Mouse (Mus musculus): Measurements from ENCODE around the gene 1700069L16Rik. TPM values are rescaled to one million over a fixed set of nuclear protein-coding genes. Genes with fewer than 3 reads are reported as not detected.

The 1700069L16Rik gene
- polyA plus RNA-seq, 2 experiments = not detected

DNA sequence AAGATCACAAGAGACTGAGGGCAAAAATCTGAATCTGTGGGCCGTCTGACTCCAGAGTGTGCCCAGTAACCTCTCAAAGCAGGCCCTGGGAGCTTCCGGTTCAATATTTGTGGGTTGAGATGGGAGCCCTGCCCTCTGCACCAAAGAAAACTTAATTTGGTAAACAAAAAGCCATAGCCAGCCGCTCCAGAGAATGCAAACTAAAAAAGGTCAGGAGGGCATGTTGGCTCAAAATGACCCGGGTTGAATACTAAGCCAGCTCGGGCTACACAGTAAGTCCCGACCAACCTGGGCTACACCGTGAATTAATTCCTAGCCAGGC is 10.4 kb upstream of the 1700069L16Rik start:
- no peaks in the 10 kb centered on the region for H3K9me3 ChIP-seq (ENCODE audit: control insufficient read depth, low read length)
- H3K4me1 ChIP-seq (replicated peaks; ENCODE audit: control insufficient read depth in 2 of 2, insufficient read depth in 2 of 2, low read length in 1 of 2) = peaks cover 7 to 13% of the 10 kb centered on the region in 2 experiments
- DNase-seq (ENCODE audit: low read depth in 3 of 3, low spot score in 3 of 3) (peak in 2 of 3 experiments; percentile 6 to 13), ATAC-seq (ENCODE audit: insufficient read depth) (no peak)
- no peak for TF ChIP-seq CTCF (IDR thresholded peaks at IDR 0.05; ENCODE audit: low read depth)
- TF ChIP-seq EP300 (IDR thresholded peaks at IDR 0.05; ENCODE audit: low read depth) = no peak
- peaks cover 3% of the 10 kb centered on the region for H3K36me3 ChIP-seq (replicated peaks; ENCODE audit: control insufficient read depth, insufficient read depth, low read depth)
- no peaks in the 10 kb centered on the region for H3K27me3 ChIP-seq (ENCODE audit: control insufficient read depth, insufficient read depth, low read length)
- H3K4me2 ChIP-seq (ENCODE audit: low read depth) = peak overlapping the region; percentile 79
- peak overlapping the region; percentile 72 to 77 for H3K4me3 ChIP-seq (ENCODE audit: insufficient read depth in 1 of 2, low read depth in 2 of 2, low read length in 2 of 2)
- H3K27ac ChIP-seq = peak overlapping the region; percentile 74
- 38% methylated on average over 7 of the region's 7 CpGs for WGBS (ENCODE audit: insufficient replicate concordance)
- H3K9ac ChIP-seq (replicated peaks) = peak overlapping the region; percentile 61

GRCm38 (mm10) chr5:113734376-113734775 is 9.8 kb upstream of the 1700069L16Rik start:
- H3K4me3 ChIP-seq (ENCODE audit: insufficient read depth in 1 of 2, low read depth in 2 of 2, low read length in 2 of 2) = no peak overlapping the region
- H3K36me3 ChIP-seq (replicated peaks; ENCODE audit: control insufficient read depth, insufficient read depth, low read depth) = no peaks in the 10 kb centered on the region; the same call in 1 of the 2 replicates
- DNase-seq (ENCODE audit: low read depth in 3 of 3, low spot score in 3 of 3) = no peak
- H3K27me3 ChIP-seq (ENCODE audit: control insufficient read depth, insufficient read depth, low read length) = no peaks in the 10 kb centered on the region
- H3K4me1 ChIP-seq (replicated peaks; ENCODE audit: control insufficient read depth in 2 of 2, insufficient read depth in 2 of 2, low read length in 1 of 2) = peaks cover 7 to 13% of the 10 kb centered on the region in 2 experiments
- H3K27ac ChIP-seq = peak overlapping the region; percentile 74
- H3K9ac ChIP-seq (replicated peaks) = no peak overlapping the region
- TF ChIP-seq EP300 (IDR thresholded peaks at IDR 0.05; ENCODE audit: low read depth) = no peak
- no peak for TF ChIP-seq CTCF (IDR thresholded peaks at IDR 0.05; ENCODE audit: low read depth)
- H3K9me3 ChIP-seq (ENCODE audit: control insufficient read depth, low read length) = no peaks in the 10 kb centered on the region
- 69% methylated on average over 5 of the region's 5 CpGs for WGBS (ENCODE audit: insufficient replicate concordance)
- no peak for ATAC-seq (ENCODE audit: insufficient read depth)
- H3K4me2 ChIP-seq (ENCODE audit: low read depth) = peak overlapping the region; percentile 79; the same call in 1 of the 2 replicates

DNA sequence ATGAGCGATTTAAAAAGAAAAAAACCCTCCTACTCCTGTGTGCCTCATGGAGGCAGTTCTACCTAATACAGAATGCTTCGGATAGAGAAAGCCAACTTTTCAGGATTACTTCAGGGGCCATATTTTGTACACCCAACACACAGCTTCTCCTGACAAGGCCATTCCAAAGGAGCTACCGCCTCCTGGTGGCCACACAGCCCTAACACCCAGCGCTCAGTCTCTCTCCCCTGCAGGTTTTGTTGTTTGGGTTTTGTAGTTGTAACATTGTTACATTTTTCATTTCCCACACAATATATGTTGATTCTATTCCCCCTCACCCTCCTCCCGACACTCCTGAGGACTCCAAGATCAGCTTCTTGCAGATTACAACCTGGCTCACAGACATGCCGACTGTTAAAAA is 7.6 kb upstream of the 1700069L16Rik start:
- Histone ChIP-seq H3K4me3 (ENCODE audit: insufficient read depth in 1 of 2, low read depth in 2 of 2, low read length in 2 of 2) (no peak overlapping the region), H3K27me3 (ENCODE audit: control insufficient read depth, insufficient read depth, low read length) (no peaks in the 10 kb centered on the region), H3K9ac (replicated peaks) (no peak overlapping the region), H3K36me3 (replicated peaks; ENCODE audit: control insufficient read depth, insufficient read depth, low read depth) (no peaks in the 10 kb centered on the region), H3K4me1 (replicated peaks; ENCODE audit: control insufficient read depth in 2 of 2, insufficient read depth in 2 of 2, low read length in 1 of 2) (peaks cover 7 to 13% of the 10 kb centered on the region in 2 experiments), H3K27ac (no peak overlapping the region), H3K9me3 (ENCODE audit: control insufficient read depth, low read length) (no peaks in the 10 kb centered on the region), H3K4me2 (ENCODE audit: low read depth) (no peak overlapping the region)
- DNase-seq (ENCODE audit: low read depth in 3 of 3, low spot score in 3 of 3) (no peak), ATAC-seq (ENCODE audit: insufficient read depth) (no peak)
- TF ChIP-seq CTCF (IDR thresholded peaks at IDR 0.05; ENCODE audit: low read depth) (peak; percentile 83), EP300 (IDR thresholded peaks at IDR 0.05; ENCODE audit: low read depth) (no peak)
- WGBS (ENCODE audit: insufficient replicate concordance) = 19% methylated on average over 6 of the region's 6 CpGs

DNA sequence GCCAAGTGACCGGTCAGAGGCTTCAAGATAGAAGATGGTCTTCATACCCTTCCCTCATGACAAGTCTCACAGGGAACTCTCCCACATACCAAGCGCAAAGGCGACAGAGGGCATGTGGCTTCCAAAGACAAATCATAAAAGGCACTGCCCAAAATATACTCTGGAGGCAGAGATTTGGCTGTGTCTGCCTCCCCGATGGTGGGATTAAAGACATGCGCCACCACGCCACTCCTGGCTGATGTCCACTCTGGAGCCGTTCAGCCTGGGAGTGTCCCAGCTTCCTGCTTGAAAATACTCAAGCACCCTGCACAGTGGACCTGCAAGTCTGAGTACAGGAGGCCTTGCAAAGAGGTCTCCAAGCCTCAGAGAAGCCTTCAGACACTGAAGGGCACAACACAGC is 6.6 kb upstream of the 1700069L16Rik start:
- Histone ChIP-seq H3K27ac (no peak overlapping the region), H3K9me3 (ENCODE audit: control insufficient read depth, low read length) (no peaks in the 10 kb centered on the region), H3K36me3 (replicated peaks; ENCODE audit: control insufficient read depth, insufficient read depth, low read depth) (no peaks in the 10 kb centered on the region), H3K27me3 (ENCODE audit: control insufficient read depth, insufficient read depth, low read length) (no peaks in the 10 kb centered on the region), H3K4me1 (replicated peaks; ENCODE audit: control insufficient read depth in 2 of 2, insufficient read depth in 2 of 2, low read length in 1 of 2) (peaks cover 5 to 8% of the 10 kb centered on the region in 2 experiments), H3K4me2 (ENCODE audit: low read depth) (no peak overlapping the region), H3K4me3 (ENCODE audit: insufficient read depth in 1 of 2, low read depth in 2 of 2, low read length in 2 of 2) (no peak overlapping the region), H3K9ac (replicated peaks) (no peak overlapping the region)
- ATAC-seq (ENCODE audit: insufficient read depth) (no peak), DNase-seq (ENCODE audit: low read depth in 3 of 3, low spot score in 3 of 3) (no peak)
- TF ChIP-seq CTCF (IDR thresholded peaks at IDR 0.05; ENCODE audit: low read depth) (no peak), EP300 (IDR thresholded peaks at IDR 0.05; ENCODE audit: low read depth) (no peak)
- 71% methylated on average over 7 of the region's 7 CpGs for WGBS (ENCODE audit: insufficient replicate concordance)

- ATAC-seq (ENCODE audit: insufficient read depth) (no peak), DNase-seq (ENCODE audit: low read depth in 3 of 3, low spot score in 3 of 3) (no peak)
- no peak overlapping the region for H3K9ac ChIP-seq (replicated peaks)
- H3K27ac ChIP-seq = no peak overlapping the region
- TF ChIP-seq CTCF (IDR thresholded peaks at IDR 0.05; ENCODE audit: low read depth) (no peak), EP300 (IDR thresholded peaks at IDR 0.05; ENCODE audit: low read depth) (no peak)
- H3K27me3 ChIP-seq (ENCODE audit: control insufficient read depth, insufficient read depth, low read length) = no peaks in the 10 kb centered on the region
- no peak overlapping the region for H3K4me3 ChIP-seq (ENCODE audit: insufficient read depth in 1 of 2, low read depth in 2 of 2, low read length in 2 of 2)
- peaks cover 5 to 8% of the 10 kb centered on the region in 2 experiments for H3K4me1 ChIP-seq (replicated peaks; ENCODE audit: control insufficient read depth in 2 of 2, insufficient read depth in 2 of 2, low read length in 1 of 2)
- no peaks in the 10 kb centered on the region for H3K36me3 ChIP-seq (replicated peaks; ENCODE audit: control insufficient read depth, insufficient read depth, low read depth)
- no peak overlapping the region for H3K4me2 ChIP-seq (ENCODE audit: low read depth)
- WGBS (ENCODE audit: insufficient replicate concordance) = 61% methylated on average over 7 of the region's 7 CpGs
- no peaks in the 10 kb centered on the region for H3K9me3 ChIP-seq (ENCODE audit: control insufficient read depth, low read length)
Observed at GRCm38 (mm10) chr5:113730641-113731121, 6.1 kb upstream of the 1700069L16Rik start.
